Mouse (Mus musculus) small intestine, adult 2 months (tissue): Measurements from ENCODE around the gene Mia2.

Experiments used
- CTCF ChIP-seq: fragments of 200-500 bp; IDR thresholded peaks from 2 replicates; pipeline ENCODE4 v1.5.1; 2012; ENCODE audit warnings: low read depth, mild to moderate bottlenecking, control low read depth, inconsistent platforms, low read length, moderate library complexity, mixed read lengths; ENCODE audit not compliant: insufficient replicate concordance, insufficient read length; ENCODE audit errors: extremely low read depth
- POLR2A ChIP-seq: fragments of 200-500 bp; IDR thresholded peaks from 2 replicates; pipeline ENCODE4 v1.6.1; 2012; ENCODE audit warnings: low read depth, mild to moderate bottlenecking, control low read depth, inconsistent platforms, low read length, moderate library complexity

DNA sequence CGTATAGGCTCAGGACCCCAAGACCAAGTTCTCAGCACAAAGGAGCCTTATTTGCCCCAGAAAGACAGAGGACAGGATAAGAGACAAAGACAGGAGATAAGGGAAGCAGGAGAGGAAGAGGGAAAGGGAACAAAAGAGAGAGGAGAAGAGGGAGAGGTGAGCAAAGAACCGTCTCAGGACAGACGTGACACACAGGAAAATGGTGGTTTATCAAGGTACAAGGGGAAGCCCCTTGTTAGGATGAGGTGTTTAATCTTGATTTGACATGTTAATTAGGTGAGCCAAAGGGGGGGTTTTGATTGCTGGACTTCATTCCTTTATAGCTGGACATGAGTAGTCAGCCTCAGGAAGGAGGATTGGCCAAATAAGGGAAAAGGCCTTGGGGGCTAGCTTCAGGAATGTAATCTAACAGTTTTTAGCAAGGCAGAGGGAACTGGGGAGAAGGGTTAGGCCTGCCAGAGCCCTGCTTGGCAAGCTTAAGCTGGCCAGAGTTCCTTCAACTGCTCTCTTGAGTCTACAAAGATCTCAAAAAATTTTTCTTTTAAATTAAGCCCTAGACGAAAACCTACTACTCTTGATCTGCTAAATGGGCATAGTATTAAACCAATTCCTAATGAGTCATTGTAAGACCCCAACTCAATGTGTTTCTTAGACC lies 40.3 kb upstream of the Mia2 start:
- TF ChIP-seq POLR2A (no peak), CTCF (no peak)
